Mouse (Mus musculus) olfactory bulb, adult 2 months (tissue): ENCODE data around the gene Lrrc73.

Experiments used
- CTCF ChIP-seq: fragments of 200-500 bp; IDR thresholded peaks from 2 replicates; pipeline ENCODE4 v1.5.1; 2012; ENCODE audit warnings: low read depth, mild to moderate bottlenecking, low read length, moderate library complexity; ENCODE audit not compliant: insufficient read depth
- POLR2A ChIP-seq: fragments of 200-500 bp; IDR thresholded peaks from 2 replicates; pipeline ENCODE4 v1.6.1; 2012; ENCODE audit warnings: mild to moderate bottlenecking, low read depth, low read length, moderate library complexity; ENCODE audit not compliant: insufficient read depth

DNA sequence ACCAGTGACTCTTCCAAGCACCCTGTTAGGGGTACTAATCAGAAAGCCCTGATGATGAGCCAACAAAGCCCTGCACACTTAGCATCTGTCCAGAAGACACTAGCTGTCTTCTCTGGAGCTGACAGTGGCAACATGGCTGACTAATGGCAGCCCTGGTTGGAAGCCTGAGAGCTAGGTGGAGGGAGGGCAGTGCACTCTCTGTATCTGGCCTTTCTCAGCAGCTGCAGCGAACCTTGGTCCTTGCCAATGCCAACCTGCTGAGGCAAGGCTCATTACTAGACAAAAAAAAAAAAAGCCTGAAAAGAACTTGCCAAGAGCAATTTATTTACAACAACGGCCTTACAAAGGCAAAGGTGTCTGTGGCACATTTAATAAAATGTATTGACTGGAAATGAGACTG is 9.7 kb upstream of the Lrrc73 start:
- TF ChIP-seq CTCF = no peak
- no peak for TF ChIP-seq POLR2A
